Mouse (Mus musculus) inflammation-experienced regulatory T-cells, adult 6 months (primary cell): ENCODE data around the gene Kank3. TPM values are rescaled to one million over a fixed set of nuclear protein-coding genes. Genes with fewer than 3 reads are reported as not detected.
"Not testable (repeated sequence)": the region's sequence is repeated elsewhere in the genome, so short reads cannot be mapped to it uniquely, and the experiment has no call there.

ENCODE experiments used
- ATAC-seq: one replicate; pipeline ENCODE4 v1.8.0; 2017
- polyA plus RNA-seq, 3 experiments: library from polyadenylated mRNA; unstranded; fragments of 100-300 nt; shearing (Covaris generic); gene quantifications; one replicate each; pipeline ENCODE4 v1.2.1; 2017

The Kank3 gene
- polyA plus RNA-seq, 3 experiments from 2014 or later, result 2.4 to 2.7 (median 2.4) TPM

DNA sequence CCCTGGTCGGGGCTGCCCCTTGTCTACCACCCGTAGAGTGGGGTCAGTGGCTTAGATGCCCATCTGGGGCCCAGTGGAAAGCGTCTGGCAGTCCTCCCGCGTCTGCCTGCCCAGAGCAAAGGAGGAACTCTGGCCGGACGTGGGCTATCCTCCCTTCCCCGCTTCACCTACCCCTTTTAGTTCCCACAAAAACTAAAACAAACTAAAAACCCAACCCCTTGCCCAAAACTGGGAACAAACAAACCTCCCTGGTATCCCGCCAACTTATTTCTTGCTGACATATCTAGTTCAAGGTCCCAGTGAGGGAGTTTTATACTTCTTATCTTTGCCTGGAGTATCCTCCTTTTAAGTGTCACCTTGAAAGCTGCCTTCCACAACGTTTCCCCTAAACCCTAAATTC, 2.1 kb upstream of the Kank3 start:
- no peak for ATAC-seq

GRCm38 (mm10) chr17:33811142-33811516, 810 bp downstream of the Kank3 start:
- ATAC-seq, result no peak

DNA sequence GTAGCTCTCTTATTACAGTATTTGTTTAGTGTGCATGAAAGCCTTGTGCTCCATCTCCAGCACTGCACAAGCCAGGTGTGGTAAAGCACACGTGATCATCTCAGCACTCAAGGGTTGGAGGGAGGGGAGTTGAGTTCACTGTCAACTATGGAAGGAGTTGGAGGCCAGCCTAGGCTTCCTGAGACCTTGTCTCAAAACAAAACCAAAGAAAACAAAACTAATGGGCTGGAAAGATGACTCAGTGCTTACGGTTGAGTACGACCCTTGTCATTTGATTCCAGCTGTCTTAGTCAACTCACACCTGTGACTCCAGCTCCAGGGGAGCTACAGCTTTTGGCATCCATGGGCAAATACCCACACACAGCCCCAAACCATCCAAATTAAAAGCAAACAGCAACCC, 2.2 kb downstream of the Kank3 start:
- no peak for ATAC-seq

GRCm38 (mm10) chr17:33812990-33813389, 2.7 kb downstream of the Kank3 start:
- ATAC-seq, result no peak

GRCm38 (mm10) chr17:33815399-33815798, 5.1 kb downstream of the Kank3 start:
- no peak for ATAC-seq

DNA sequence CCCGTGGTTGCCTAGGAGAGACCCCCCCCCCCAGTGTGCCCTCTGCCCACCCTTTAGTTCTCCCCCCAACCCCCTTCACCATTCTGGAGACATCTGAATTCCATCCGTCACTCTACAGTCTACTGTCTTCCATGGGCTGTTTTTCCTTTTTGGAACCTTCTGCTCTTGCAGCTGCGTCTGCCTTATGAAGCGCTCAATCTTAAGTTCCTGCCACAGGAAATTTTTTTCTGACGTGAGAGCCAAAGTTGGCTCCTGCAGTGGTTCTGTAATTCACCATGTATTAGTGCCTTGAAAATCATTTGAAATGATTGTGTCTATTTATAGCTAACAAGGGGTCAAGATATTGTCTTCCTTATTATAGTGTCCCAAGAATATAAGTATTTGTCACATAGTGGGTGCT, 6.3 kb downstream of the Kank3 start:
- ATAC-seq, result no peak

DNA sequence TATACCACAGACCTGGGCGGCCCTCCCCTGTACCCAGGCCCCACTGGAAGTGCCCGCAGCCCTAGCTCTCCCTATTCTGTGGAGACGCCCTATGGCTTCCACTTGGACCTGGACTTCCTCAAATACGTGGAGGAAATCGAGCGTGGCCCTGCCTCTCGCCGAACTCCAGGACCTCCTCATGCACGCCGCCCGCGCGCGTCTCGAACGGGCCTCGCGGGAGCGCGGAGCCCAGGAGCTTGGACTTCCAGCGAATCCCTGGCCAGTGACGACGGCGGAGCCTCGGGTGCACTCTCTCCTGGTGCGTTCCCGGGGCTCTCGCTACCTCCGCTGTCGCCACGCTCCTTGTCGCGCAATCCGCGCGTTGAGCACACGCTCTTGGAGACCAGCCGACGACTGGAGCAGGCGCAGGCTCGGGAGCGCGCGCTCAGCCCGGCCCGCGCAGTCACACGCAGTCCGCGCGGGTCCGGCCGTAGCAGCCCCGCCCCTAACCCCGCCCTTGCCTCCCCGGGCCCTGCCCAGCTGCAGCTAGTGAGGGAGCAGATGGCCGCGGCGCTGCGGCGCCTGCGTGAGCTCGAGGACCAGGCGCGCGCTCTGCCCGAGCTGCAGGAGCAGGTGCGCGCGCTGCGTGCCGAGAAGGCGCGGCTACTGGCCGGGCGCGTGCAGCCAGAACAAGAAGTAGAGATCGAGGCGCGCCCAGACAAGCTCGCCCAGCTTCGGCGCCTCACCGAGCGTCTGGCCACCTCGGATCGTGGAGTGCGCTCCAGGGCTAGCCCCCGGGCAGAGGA, 7.1 kb downstream of the Kank3 start:
- peak; percentile 78 for ATAC-seq

DNA sequence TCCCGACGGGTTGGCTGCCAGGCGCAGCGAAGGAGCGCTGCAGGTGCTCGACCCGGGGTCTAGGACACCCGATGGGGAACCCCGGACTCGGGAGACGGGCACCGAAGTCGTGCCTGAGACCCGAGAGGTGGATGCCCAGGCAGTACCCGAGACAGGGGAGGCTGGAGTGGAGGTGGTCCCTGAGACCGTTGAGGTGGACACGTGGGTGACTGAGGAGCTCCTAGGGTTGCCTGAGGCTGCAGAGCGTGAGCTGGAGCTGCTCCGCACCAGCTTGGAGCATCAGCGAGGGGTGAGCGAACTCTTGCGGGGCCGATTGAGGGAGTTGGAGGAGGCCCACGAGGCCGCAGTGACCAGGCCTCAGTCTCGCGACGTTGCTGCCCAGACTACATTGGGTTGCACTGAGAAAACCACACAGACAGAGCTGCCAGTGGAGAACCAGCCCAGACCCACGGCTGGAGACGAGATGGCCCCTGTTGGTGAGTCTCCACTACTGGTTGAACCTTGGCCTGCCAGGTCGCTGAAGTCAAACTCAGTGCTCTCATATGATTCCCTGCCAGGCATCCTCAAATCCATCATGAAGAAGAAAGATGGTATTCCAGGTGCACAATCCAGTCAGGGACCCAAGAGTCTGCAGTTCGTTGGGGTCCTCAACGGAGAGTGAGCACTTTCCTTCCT, 7.8 kb downstream of the Kank3 start:
- no peak for ATAC-seq

DNA sequence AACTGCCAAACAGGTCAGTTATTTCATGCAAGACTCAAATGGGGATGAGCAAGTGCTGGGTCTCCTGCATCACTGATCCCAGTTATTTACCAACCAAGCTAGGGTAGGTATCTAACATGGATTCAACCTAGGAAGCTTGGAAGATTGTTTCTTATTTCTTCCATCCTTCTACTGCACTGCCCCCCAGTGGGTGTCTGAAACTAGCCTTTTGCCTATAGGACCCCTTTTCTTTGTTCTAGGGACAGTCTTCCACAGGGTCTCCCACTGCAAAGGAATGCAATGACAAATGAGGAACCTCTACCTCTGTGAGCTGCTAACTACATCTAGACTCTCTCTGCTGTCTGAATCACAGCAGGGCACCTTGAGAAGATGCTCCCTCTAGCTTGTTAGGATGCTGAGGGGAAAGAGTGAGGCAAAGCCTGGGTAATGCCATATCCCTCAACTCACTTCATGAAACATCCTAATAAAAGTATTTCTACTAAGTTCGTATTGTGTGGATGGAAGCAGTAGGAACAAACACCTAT, 12.2 kb downstream of the Kank3 start:
- ATAC-seq, result no peak

- not testable (repeated sequence) for ATAC-seq
Observed at GRCm38 (mm10) chr17:33823171-33823570, 12.9 kb downstream of the Kank3 start.

DNA sequence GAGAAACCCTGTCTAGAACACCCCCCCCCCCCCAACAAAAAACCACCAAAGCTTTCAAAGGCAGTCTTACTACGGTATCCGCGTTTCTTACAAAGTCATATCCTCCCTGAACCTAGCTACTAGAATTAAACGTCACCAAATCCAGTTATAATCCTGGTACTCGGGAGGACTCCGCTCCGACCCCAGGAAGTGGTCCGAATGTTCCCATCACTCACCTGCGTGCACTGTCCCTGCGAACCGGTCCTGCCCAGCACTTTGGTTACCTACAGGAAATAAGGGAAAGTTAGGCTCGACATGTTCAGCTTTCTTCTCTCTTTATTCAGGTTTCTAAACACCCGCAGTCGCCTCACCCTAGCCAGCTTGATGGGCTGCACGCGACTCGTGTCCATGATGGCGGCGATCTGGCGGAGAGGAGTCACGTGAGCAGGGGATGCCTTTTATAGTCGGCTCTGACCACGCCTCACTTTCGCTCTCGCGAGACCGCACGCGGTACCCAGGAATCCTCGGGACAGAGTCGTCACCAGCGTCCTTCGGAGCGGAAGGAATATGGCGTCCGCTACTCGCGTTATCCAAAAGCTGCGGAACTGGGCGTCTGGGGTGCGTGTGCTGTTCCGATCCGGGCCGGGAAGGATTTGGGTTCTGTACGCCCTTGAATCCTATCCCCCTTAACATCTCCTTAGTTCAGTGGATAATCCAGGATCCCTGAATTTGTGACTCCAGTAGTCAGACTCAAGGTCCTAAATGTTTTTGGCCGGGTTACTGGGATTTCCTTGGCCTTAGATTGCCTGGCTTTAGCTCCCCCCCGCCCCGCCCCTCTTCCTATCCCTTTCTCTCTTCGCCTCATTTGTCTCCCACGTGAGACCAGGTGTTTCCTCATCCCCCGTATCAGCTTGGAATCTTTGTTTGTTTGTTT, 14.0 kb downstream of the Kank3 start, which contains the start of the genes Rps28 and Ndufa7:
Gene Rps28 (minus strand): TSS at position 479 of the 913 bp plus-strand sequence.
Gene Ndufa7 (plus strand): TSS at position 489 of the 913 bp plus-strand sequence.
- peak; percentile 97 for ATAC-seq

DNA sequence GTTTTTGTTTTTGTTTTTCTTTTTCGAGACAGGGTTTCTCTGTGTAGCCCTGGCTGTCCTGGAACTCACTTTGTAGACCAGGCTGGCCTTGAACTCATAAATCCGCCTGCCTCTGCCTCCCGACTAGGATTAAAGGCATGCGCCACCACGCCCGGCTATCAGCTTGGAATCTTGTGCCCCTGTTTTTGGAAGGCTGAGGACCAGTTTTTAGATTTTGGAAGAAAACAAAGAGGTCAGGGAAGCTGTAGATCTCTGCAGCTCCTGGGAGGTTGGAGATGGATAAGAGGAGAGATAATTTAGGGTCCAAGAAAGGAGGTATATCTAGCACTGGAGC, 14.6 kb downstream of the Kank3 start:
- not testable (repeated sequence) for ATAC-seq

GRCm38 (mm10) chr17:33825462-33825861, 15.1 kb downstream of the Kank3 start:
- no peak for ATAC-seq

DNA sequence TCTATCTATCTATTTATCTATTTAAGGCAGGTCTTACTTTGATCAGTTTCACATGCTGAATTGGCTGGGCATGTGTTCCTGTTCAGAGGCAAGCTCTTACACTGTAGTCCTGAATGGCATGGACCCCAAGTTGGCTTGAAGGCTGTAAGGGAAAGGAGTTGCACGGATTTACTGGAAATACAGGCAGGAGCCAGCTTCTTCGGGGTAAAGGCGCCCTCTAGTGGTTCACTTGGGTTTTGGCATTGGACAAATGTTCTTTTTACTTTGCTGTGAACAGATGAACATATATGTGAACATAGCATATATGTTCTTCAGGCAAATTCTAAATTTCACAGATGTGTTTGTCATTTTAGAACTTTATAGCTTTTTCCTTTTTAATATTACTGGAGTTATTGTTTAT, 16.5 kb downstream of the Kank3 start:
- no peak for ATAC-seq

DNA sequence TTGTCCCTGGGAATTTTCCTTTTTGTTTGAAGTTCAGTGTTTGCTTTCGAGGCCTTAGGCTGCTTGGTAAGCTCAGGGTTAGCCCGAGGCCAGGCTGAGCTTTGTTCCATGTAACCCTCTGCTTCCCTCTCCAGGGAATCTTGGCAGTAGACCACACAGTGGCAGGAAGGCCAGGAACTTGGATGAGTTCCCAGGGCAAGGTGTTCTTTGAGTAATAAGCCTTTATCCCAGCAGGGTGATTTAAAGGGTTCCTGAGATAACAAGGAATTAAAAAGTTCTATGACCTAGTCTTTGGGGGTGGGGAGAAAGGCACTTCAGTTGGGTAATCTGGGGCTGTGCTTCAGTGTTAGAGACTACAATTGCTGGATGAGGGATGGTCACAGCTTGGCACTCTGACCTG, 18.6 kb downstream of the Kank3 start:
- ATAC-seq, result no peak

DNA sequence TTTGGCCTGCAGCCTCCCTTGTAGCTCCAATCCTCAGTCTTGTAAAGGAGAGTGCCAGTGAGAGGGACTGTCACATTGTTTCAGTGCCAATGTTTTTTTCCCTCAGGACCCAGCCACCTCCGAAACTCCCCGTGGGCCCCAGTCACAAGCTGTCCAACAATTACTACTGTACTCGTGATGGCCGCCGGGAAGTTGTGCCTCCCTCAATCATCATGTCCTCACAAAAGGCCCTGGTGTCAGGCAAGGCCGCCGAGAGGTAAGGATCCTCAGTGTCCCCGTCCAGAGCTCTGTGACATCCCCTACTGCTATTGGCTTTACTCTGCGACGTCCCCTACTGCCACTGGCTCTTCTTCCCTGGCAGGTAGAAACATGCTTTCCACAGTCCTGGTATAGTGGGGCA, 19.2 kb downstream of the Kank3 start:
- ATAC-seq, result no peak

DNA sequence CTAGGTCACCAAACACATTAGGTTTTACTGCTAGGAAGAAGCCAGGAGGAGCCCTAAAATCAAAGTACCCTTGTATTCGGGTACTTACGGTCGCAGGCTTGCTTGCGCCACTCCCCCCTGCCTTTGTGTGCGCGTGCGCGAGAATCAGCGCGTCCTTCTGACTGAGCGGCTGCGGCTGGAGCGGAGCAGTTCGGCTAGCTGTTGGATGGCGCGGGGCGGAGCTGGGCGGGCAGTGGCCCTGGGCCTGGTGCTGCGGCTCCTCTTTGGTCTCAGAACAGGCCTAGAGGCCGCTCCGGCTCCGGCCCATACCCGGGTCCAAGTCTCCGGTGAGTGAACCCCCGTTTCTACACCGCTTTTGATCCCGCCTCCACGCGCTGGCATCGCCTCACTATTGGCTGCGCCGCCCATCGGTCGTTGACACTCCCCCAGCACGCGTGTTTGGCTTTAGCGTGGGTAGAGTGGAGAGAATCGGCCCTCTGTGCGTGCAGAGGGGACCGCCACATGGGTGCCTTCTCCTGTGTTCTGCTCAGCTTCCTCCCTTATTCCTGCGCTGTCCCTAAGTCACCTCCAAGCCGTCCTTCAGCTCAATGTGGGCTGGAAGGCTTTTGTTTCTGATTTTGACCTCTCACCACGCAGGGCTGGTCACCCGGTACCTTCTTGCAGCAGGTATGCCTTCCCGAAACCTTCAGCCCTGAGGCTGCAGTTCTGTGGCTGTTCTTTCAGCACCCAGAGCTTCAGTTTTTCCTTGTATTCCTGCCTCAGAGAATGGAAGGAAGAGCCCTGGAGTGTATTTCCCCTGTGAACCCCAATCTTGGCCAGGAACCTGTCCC, 32.9 kb downstream of the Kank3 start, which contains the start of gene Cd320:
Gene Cd320 (plus strand): TSS at position 126 of the 830 bp plus-strand sequence.
- peak; percentile 94 for ATAC-seq

GRCm38 (mm10) chr17:33844196-33844595, 33.9 kb downstream of the Kank3 start:
- no peak for ATAC-seq

DNA sequence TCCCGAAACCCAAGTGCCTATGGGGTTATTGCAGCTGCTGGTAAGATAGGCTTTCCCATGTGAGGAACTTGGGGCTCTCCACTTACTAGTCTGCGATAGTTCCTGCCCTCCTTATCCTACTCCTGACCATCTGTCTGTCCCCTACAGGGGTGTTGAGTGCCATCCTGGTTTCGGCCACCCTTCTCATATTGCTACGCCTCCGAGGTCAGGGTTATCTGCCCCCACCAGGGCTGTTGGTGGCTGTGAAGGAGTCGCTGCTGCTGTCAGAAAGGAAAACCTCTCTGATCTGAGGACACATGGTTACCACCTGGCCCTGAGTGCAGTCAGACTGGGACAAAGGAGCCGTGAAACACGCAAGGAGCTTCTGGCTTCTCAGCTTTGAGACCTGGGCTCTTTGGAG, 37.8 kb downstream of the Kank3 start:
- ATAC-seq, result no peak

- ATAC-seq, result peak; percentile 83
Observed at GRCm38 (mm10) chr17:33851331-33851730, 41.0 kb downstream of the Kank3 start.

GRCm38 (mm10) chr17:33857816-33858215, 47.5 kb downstream of the Kank3 start:
- no peak for ATAC-seq
